Mouse (Mus musculus): ENCODE measurements around the gene Nanos1. TPM values are rescaled to one million over a fixed set of nuclear protein-coding genes. Genes with fewer than 3 reads are reported as not detected.

Nanos1 gene
- total and polyA plus RNA-seq, 2 experiments from 2014 or later, result 20.8 to 49.3 TPM

DNA sequence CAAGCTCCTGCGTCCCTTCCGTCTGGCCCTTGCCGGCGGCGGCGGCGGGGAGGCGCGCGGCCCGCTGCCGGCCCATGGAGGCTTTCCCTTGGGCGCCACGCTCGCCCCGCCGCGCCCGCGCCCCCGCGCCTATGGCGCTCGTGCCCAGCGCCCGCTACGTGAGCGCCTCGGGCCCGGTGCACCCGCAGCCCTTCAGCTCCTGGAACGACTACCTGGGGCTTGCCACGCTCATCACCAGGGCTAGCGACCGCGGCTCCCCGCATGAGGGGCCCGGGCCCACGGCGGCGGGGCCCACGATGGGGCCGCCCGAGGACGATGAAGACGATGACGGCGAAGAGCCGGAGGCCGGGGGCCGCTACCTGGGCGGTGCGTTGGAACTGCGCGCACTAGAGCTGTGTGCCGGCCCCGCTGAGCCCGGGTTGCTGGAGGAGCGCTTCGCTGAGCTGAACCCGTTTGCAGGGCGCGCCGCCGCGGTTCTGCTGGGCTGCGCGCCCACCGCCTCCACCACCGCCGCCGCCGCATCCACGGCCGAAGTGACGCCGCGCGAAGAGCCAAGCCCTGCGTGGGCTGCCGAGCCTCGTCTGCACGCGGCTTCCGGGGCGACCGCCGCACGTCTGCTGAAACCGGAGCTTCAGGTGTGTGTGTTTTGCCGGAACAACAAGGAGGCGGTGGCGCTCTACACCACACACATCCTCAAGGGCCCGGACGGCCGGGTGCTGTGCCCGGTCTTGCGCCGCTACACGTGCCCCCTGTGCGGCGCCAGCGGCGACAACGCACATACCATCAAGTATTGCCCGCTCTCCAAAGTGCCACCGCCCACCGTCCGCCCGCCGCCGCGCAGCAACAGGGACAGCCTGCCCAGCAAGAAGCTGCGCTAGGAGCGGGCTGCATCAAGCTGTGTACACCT, 658 bp downstream of the Nanos1 start:
- no peaks in the 10 kb centered on the region for H3K36me3 ChIP-seq (ENCODE audit: insufficient read depth, low read length)
- no peaks in the 10 kb centered on the region for H3K9me3 ChIP-seq (ENCODE audit: low read length)
- H3K9ac ChIP-seq (replicated peaks; ENCODE audit: low read length, poor library complexity, severe bottlenecking), result peak overlapping the region; percentile 84
- WGBS, result under 1% methylated on average over 62 of the region's 115 CpGs
- DNase-seq (ENCODE audit: low spot score) (peak; percentile 44), ATAC-seq (ENCODE audit: low FRiP score) (peak; percentile 82)
- H3K27ac ChIP-seq (ENCODE audit: low read depth, low read length), result peak overlapping the region; percentile 82
- peak overlapping the region; percentile 90 for H3K4me3 ChIP-seq (ENCODE audit: low read depth, low read length)
- peaks cover 3% of the 10 kb centered on the region; the same call in 1 of the 2 replicates for H3K4me1 ChIP-seq (ENCODE audit: insufficient read depth, low read length)
- peak overlapping the region; percentile 91 for H3K4me2 ChIP-seq (ENCODE audit: low read depth, low read length, poor library complexity, severe bottlenecking)
- no peaks in the 10 kb centered on the region for H3K27me3 ChIP-seq (ENCODE audit: insufficient read depth, low read length)
- TF ChIP-seq CTCF (IDR thresholded peaks at IDR 0.05), result peak; percentile 12; the same call in 1 of the 2 replicates

DNA sequence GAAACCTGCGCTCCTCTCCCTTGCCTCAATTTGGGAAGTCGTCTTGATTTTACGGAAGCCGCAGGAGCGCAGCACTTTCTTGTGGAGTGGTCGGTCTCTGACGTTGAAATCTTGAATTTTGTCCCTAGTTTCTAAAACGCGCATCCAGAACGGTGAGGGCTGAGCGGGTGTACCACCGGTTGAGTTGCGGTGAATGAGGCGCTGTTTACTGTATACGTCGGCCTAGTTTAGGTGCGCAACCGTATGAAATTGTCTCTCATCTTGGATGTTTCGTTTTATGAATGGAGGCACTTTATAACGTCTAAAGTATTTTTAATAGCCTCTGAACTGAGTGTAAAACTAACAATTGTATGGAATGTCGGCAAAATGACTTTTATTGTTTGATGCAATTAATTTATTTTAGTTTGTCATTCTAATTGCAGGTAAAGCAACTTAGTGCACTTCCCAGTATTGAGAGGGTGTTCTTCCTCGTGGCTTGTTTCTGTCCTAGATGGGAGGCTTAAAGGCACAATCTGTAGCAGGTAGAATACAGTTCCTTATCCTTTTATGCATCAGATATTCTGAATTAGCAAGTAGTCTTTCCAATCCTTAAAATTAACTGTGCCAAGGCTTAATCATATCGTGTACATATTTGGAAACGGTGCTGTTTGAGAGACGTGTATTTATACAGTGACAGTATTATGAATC, 1.5 kb downstream of the Nanos1 start:
- TF ChIP-seq CTCF (IDR thresholded peaks at IDR 0.05), result no peak
- Histone ChIP-seq H3K36me3 (ENCODE audit: insufficient read depth, low read length) (no peaks in the 10 kb centered on the region), H3K9ac (replicated peaks; ENCODE audit: low read length, poor library complexity, severe bottlenecking) (peak overlapping the region; percentile 84), H3K4me2 (ENCODE audit: low read depth, low read length, poor library complexity, severe bottlenecking) (peak overlapping the region; percentile 91), H3K27ac (ENCODE audit: low read depth, low read length) (0 out of 2 replicates have a peak overlapping the region, but pooled peaks have one; percentile 82), H3K4me1 (ENCODE audit: insufficient read depth, low read length) (peaks cover 3% of the 10 kb centered on the region; the same call in 1 of the 2 replicates), H3K27me3 (ENCODE audit: insufficient read depth, low read length) (no peaks in the 10 kb centered on the region), H3K4me3 (ENCODE audit: low read depth, low read length) (peak overlapping the region; percentile 90), H3K9me3 (ENCODE audit: low read length) (no peaks in the 10 kb centered on the region)
- DNase-seq (ENCODE audit: low spot score) (peak; percentile 7), ATAC-seq (ENCODE audit: low FRiP score) (no peak)
- 5% methylated on average over 25 of the region's 25 CpGs for WGBS

DNA sequence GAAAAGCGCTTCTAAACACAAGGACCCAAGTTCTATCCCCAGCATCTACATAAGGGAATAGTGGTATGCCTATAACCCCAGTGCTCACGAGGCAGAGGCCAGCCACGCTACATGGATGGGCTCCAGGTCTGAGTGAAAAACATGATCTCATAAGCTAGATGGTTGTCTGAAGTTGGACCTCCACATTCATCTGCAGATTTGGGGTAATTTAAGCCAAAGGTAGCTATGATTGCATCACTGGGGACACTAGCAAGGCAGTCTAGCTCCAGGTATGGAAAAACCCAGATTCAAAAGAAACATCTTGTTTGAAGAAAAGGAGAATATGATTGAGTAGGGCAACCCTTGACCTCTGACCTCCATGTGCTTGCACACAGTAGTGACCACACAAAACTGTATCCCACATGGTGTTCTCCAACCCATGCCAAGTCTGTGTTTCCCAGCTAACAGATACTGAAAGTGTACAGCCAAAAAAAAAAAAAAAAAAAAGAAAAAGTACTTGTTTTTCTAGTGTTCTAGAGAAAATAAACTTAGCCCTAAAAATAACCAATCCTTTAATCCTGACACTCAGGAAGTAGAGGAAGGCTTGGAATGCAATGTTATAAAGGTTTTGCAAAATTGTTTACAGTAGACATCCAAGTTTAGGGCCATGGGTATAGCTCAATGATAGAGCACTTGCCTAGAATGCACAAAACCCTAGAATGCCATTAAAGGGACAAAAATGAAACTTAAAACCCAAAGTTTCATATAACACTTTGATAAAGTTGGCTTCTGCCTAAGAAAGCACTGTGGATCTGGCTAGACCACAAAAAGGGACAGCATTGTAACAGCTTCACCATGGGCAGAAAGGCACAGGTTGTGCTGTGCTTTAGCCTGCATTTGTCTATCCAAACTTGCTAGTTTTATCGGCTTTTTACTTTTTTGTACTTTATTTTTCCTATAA, 3.4 kb downstream of the Nanos1 start:
- no peak for DNase-seq (ENCODE audit: low spot score)
- no peak overlapping the region for H3K27ac ChIP-seq (ENCODE audit: low read depth, low read length)
- H3K9ac ChIP-seq (replicated peaks; ENCODE audit: low read length, poor library complexity, severe bottlenecking), result no peak overlapping the region
- H3K36me3 ChIP-seq (ENCODE audit: insufficient read depth, low read length), result peaks cover 11% of the 10 kb centered on the region
- WGBS, result 74% methylated on average over 4 of the region's 4 CpGs
- peaks cover 3% of the 10 kb centered on the region; the same call in 1 of the 2 replicates for H3K4me1 ChIP-seq (ENCODE audit: insufficient read depth, low read length)
- no peak for ATAC-seq (ENCODE audit: low FRiP score)
- no peak overlapping the region for H3K4me2 ChIP-seq (ENCODE audit: low read depth, low read length, poor library complexity, severe bottlenecking)
- H3K27me3 ChIP-seq (ENCODE audit: insufficient read depth, low read length), result no peaks in the 10 kb centered on the region
- H3K9me3 ChIP-seq (ENCODE audit: low read length), result no peaks in the 10 kb centered on the region
- no peak overlapping the region for H3K4me3 ChIP-seq (ENCODE audit: low read depth, low read length)
- no peak for TF ChIP-seq CTCF (IDR thresholded peaks at IDR 0.05)

DNA sequence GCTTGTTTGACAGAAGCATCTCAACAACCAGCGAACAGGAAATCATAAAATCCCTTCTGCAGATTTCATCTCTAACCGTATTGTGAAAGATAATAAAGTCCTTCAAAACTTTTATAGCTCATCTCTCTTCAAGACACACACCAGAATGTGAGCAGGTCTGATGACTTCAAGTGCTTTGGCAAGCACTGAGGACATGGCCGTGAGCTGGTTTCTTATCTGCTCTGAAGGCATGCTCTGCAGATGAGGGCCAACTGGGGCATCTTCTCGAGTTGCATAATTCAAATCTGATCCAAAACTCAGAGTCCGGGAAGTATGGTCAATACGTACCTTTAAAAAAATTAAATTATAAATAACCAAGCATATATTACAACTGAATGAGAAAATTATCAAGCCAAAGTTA, 17.6 kb downstream of the Nanos1 start:
- no peak overlapping the region for H3K4me3 ChIP-seq (ENCODE audit: low read depth, low read length)

DNA sequence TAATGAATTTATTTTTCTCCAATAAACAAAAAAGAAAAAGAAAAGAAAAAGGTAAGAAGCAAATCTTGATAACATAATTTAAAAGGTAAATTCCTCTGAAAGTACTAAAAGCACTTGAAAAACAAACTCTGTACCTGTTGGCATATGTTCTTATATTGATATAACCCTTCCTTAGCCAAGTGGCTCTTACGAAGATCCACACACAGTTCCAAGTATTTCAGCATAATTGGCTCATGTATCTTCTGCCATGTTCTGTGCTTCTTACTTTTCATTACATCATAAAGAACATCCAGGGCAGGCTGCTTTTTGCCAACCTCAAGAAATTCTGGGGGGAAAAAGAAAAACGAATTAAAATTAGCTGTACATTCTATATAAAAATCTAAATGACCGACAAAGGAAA, 26.2 kb downstream of the Nanos1 start:
- H3K9ac ChIP-seq (replicated peaks; ENCODE audit: low read length, poor library complexity, severe bottlenecking), result no peak overlapping the region
- TF ChIP-seq CTCF (IDR thresholded peaks at IDR 0.05), result no peak
- no peaks in the 10 kb centered on the region for H3K4me1 ChIP-seq (ENCODE audit: insufficient read depth, low read length)
- ATAC-seq (ENCODE audit: low FRiP score), result no peak
- no peak overlapping the region for H3K27ac ChIP-seq (ENCODE audit: low read depth, low read length)
- no peak overlapping the region for H3K4me3 ChIP-seq (ENCODE audit: low read depth, low read length)
- no peak for DNase-seq (ENCODE audit: low spot score)
- no peak overlapping the region for H3K4me2 ChIP-seq (ENCODE audit: low read depth, low read length, poor library complexity, severe bottlenecking)
- no peaks in the 10 kb centered on the region for H3K27me3 ChIP-seq (ENCODE audit: insufficient read depth, low read length)
- H3K36me3 ChIP-seq (ENCODE audit: insufficient read depth, low read length), result peaks cover 4% of the 10 kb centered on the region
- H3K9me3 ChIP-seq (ENCODE audit: low read length), result no peaks in the 10 kb centered on the region
- 88% methylated on average over 3 of the region's 3 CpGs for WGBS

More for the DNA sequence above, 17.6 kb downstream of the Nanos1 start:
- no peak overlapping the region for H3K4me2 ChIP-seq (ENCODE audit: low read depth, low read length, poor library complexity, severe bottlenecking)
- H3K9me3 ChIP-seq (ENCODE audit: low read length), result no peaks in the 10 kb centered on the region
- WGBS, result 95% methylated on average over 6 of the region's 6 CpGs
- ATAC-seq (ENCODE audit: low FRiP score), result no peak
- H3K27ac ChIP-seq (ENCODE audit: low read depth, low read length), result no peak overlapping the region
- H3K36me3 ChIP-seq (ENCODE audit: insufficient read depth, low read length), result peaks cover 49% of the 10 kb centered on the region
- DNase-seq (ENCODE audit: low spot score), result no peak
- TF ChIP-seq CTCF (IDR thresholded peaks at IDR 0.05), result no peak
- no peak overlapping the region for H3K9ac ChIP-seq (replicated peaks; ENCODE audit: low read length, poor library complexity, severe bottlenecking)
- no peaks in the 10 kb centered on the region for H3K27me3 ChIP-seq (ENCODE audit: insufficient read depth, low read length)
- H3K4me1 ChIP-seq (ENCODE audit: insufficient read depth, low read length), result no peaks in the 10 kb centered on the region
